Mouse (Mus musculus) stomach, adult 2 months (tissue): ENCODE results near the gene Il1rapl2. TPM values are rescaled to one million over a fixed set of nuclear protein-coding genes. Genes with fewer than 3 reads are reported as not detected.

ENCODE experiments used
- polyA plus RNA-seq: library from polyadenylated mRNA; depleted of rRNA; stranded (reverse); fragments of >200 nt; gene quantifications from 2 replicates; pipeline ENCODE4 v1.2.3, GENCODE M21; 2012; rRNA removed

Il1rapl2 gene
- not detected in 2 replicates for polyA plus RNA-seq

GRCm38 (mm10) chrX:137570321-137571195, at the start of gene Il1rapl2:
Il1rapl2 (plus strand) TSS chrX:137570608.

GRCm38 (mm10) chrX:138209480-138209879, 639.1 kb downstream of the Il1rapl2 start, which contains the start of gene Tex13a:
Tex13a (minus strand) TSS chrX:138209580.

